Mouse (Mus musculus) midbrain, postnatal 0 days (tissue): Measurements from ENCODE around the gene Rbbp4. TPM values are rescaled to one million over a fixed set of nuclear protein-coding genes. Genes with fewer than 3 reads are reported as not detected.

ENCODE experiments used
- ATAC-seq: fragments of 200-750 bp; cut with Nextera tagmentation; 2 replicates; pipeline ENCODE4 v1.8.0; 2017; ENCODE audit warnings: moderate number of reproducible peaks, mild to moderate bottlenecking, moderate TSS enrichment, moderate library complexity; ENCODE audit not compliant: low FRiP score
- DNase-seq: peaks from one replicate; pipeline ENCODE4 v3.0.0-alpha.2; 2015; ENCODE audit warnings: low spot score
- H3K27ac ChIP-seq: fragments of 300-500 bp; sonication (generic); 2 replicates; pipeline ENCODE4 v1.5.1; 2014; ENCODE audit warnings: low read depth, mild to moderate bottlenecking, low read length, mixed read lengths
- H3K27me3 ChIP-seq: fragments of 300-500 bp; sonication (generic); 2 replicates; pipeline ENCODE4 v1.6.1; 2014; ENCODE audit warnings: low read length, control low read depth, mixed read lengths; ENCODE audit not compliant: insufficient read depth
- H3K36me3 ChIP-seq: fragments of 300-500 bp; sonication (generic); 2 replicates; pipeline ENCODE4 v1.6.1; 2014; ENCODE audit warnings: low read length, control low read depth, mixed read lengths; ENCODE audit not compliant: insufficient read depth
- H3K4me1 ChIP-seq: fragments of 300-500 bp; sonication (generic); 2 replicates; pipeline ENCODE4 v1.6.1; 2014; ENCODE audit warnings: mild to moderate bottlenecking, control low read depth, antibody characterized with exemption, low read length, mixed read lengths; ENCODE audit not compliant: insufficient read depth
- H3K4me2 ChIP-seq: fragments of 300-500 bp; sonication (generic); 2 replicates; pipeline ENCODE4 v1.6.1; 2014; ENCODE audit warnings: low read depth, mild to moderate bottlenecking, low read length, mixed read lengths; ENCODE audit not compliant: poor library complexity, severe bottlenecking
- H3K4me3 ChIP-seq: fragments of 300-500 bp; sonication (generic); 2 replicates; pipeline ENCODE4 v1.5.1; 2014; ENCODE audit warnings: low read depth, mild to moderate bottlenecking, low read length, moderate library complexity
- H3K9ac ChIP-seq: fragments of 300-500 bp; sonication (generic); replicated peaks from 2 replicates; pipeline ENCODE4 v1.6.1; 2014; ENCODE audit warnings: mild to moderate bottlenecking, low read length, moderate library complexity, mixed read lengths; ENCODE audit not compliant: poor library complexity, severe bottlenecking
- H3K9me3 ChIP-seq: fragments of 300-500 bp; sonication (generic); 2 replicates; pipeline ENCODE4 v1.6.1; 2016; ENCODE audit warnings: low read length, control low read depth
- CTCF ChIP-seq: IDR thresholded peaks from 2 replicates; pipeline ENCODE4 v1.5.1; 2016; ENCODE audit warnings: antibody characterized with exemption, mild to moderate bottlenecking
- WGBS: fragments of 180-500 bp; shearing (Covaris S2); extraction: QIAGEN DNeasy Blood & Tissue Kit; methylation state at CpG from one replicate; pipeline ENCODE4 v1.1.7; 2014; 5-methylcytosine and 5-hydroxymethylcytosine counted together
- polyA plus RNA-seq: library from polyadenylated mRNA; unstranded; fragments of >200 nt; fragmentation: Nextera tagmentation; extraction: Ambion mirVana; gene quantifications from 2 replicates; pipeline ENCODE4 v1.2.1, GENCODE M21; 2015
- total RNA-seq: library from RNA; depleted of rRNA; stranded (reverse); fragments of >200 nt; gene quantifications from 2 replicates; pipeline ENCODE4 v1.2.3, GENCODE M21; 2014

The Rbbp4 gene
- total and polyA plus RNA-seq, 2 experiments from 2014 or later, result 79.2 to 198 TPM

- no peak overlapping the region for H3K27ac ChIP-seq
- no peaks in the 10 kb centered on the region for H3K27me3 ChIP-seq
- ATAC-seq (0 out of 2 replicates have a peak, but pooled peaks have one; percentile 62), DNase-seq (peak; percentile 87)
- TF ChIP-seq CTCF, result peak; percentile 99
- WGBS, result 9% methylated on average over 1 of the region's 1 CpGs
- no peak overlapping the region for H3K4me3 ChIP-seq
- H3K9me3 ChIP-seq, result no peaks in the 10 kb centered on the region
- H3K4me2 ChIP-seq, result no peak overlapping the region
- no peaks in the 10 kb centered on the region for H3K4me1 ChIP-seq
- H3K36me3 ChIP-seq, result peaks cover 17% of the 10 kb centered on the region
- no peak overlapping the region for H3K9ac ChIP-seq
These were observed 15.5 kb upstream of the Rbbp4 start for GRCm38 (mm10) chr4:129350644-129351043.

GRCm38 (mm10) chr4:129346481-129347154 is 11.4 kb upstream of the Rbbp4 start:
- no peak overlapping the region for H3K4me3 ChIP-seq
- no peak overlapping the region for H3K4me2 ChIP-seq
- no peaks in the 10 kb centered on the region for H3K9me3 ChIP-seq
- no peak overlapping the region for H3K27ac ChIP-seq
- H3K36me3 ChIP-seq, result peaks cover 11% of the 10 kb centered on the region
- DNase-seq, result no peak
- no peak for TF ChIP-seq CTCF
- no peak overlapping the region for H3K9ac ChIP-seq
- no peaks in the 10 kb centered on the region for H3K27me3 ChIP-seq
- ATAC-seq, result no peak
- H3K4me1 ChIP-seq, result no peaks in the 10 kb centered on the region
- WGBS, result 90% methylated on average over 15 of the region's 15 CpGs

GRCm38 (mm10) chr4:129342705-129343104 is 7.5 kb upstream of the Rbbp4 start:
- no peak overlapping the region for H3K9ac ChIP-seq
- H3K9me3 ChIP-seq, result no peaks in the 10 kb centered on the region
- no peak overlapping the region for H3K4me2 ChIP-seq
- no peak overlapping the region for H3K27ac ChIP-seq
- no peaks in the 10 kb centered on the region for H3K27me3 ChIP-seq
- H3K36me3 ChIP-seq, result peaks cover 7% of the 10 kb centered on the region
- H3K4me1 ChIP-seq, result no peaks in the 10 kb centered on the region
- WGBS, result 92% methylated on average over 2 of the region's 2 CpGs
- TF ChIP-seq CTCF, result no peak
- DNase-seq (no peak), ATAC-seq (no peak)
- no peak overlapping the region for H3K4me3 ChIP-seq

- 95% methylated on average over 1 of the region's 1 CpGs for WGBS
- H3K4me2 ChIP-seq, result no peak overlapping the region
- H3K4me1 ChIP-seq, result no peaks in the 10 kb centered on the region
- H3K27me3 ChIP-seq, result no peaks in the 10 kb centered on the region
- peaks cover 7% of the 10 kb centered on the region for H3K36me3 ChIP-seq
- TF ChIP-seq CTCF, result peak; percentile 37
- H3K9me3 ChIP-seq, result no peaks in the 10 kb centered on the region
- DNase-seq, result no peak
- no peak for ATAC-seq
- H3K27ac ChIP-seq, result no peak overlapping the region
- no peak overlapping the region for H3K4me3 ChIP-seq
- H3K9ac ChIP-seq, result no peak overlapping the region
These were observed 6.7 kb upstream of the Rbbp4 start for GRCm38 (mm10) chr4:129341888-129342287.

GRCm38 (mm10) chr4:129339743-129340142 is 4.6 kb upstream of the Rbbp4 start:
- ATAC-seq, result no peak
- no peaks in the 10 kb centered on the region for H3K27me3 ChIP-seq
- WGBS, result 98% methylated on average over 3 of the region's 3 CpGs

GRCm38 (mm10) chr4:129336291-129336690 is 1.1 kb upstream of the Rbbp4 start:
- 54% methylated on average over 14 of the region's 14 CpGs for WGBS
- Histone ChIP-seq H3K4me3 (peak overlapping the region; percentile 94), H3K27ac (peak overlapping the region; percentile 97), H3K4me1 (0 out of 2 replicates have a peak, but pooled peaks cover 11% of the 10 kb centered on the region), H3K36me3 (no peaks in the 10 kb centered on the region), H3K9ac (peak overlapping the region; percentile 50), H3K27me3 (no peaks in the 10 kb centered on the region), H3K9me3 (no peaks in the 10 kb centered on the region), H3K4me2 (peak overlapping the region; percentile 83)
- no peak for TF ChIP-seq CTCF
- ATAC-seq, result no peak
- peak; percentile 6 for DNase-seq

More at GRCm38 (mm10) chr4:129339743-129340142, 4.6 kb upstream of the Rbbp4 start:
- no peak for TF ChIP-seq CTCF
- no peak for DNase-seq
- H3K9me3 ChIP-seq, result no peaks in the 10 kb centered on the region
- H3K36me3 ChIP-seq, result peaks cover 7% of the 10 kb centered on the region
- no peak overlapping the region for H3K9ac ChIP-seq
- no peak overlapping the region for H3K4me2 ChIP-seq
- H3K4me3 ChIP-seq, result no peak overlapping the region
- no peak overlapping the region for H3K27ac ChIP-seq
- H3K4me1 ChIP-seq, result no peaks in the 10 kb centered on the region
